Mouse (Mus musculus) mature B cell (primary cell): ENCODE measurements around the gene Rpain.

ENCODE experiments used
- in situ Hi-C: fragments of 300-500 bp; cut with MboI; formaldehyde crosslinking; loops from 2 replicates; pipeline ENCODE4 v1.14.3; 2019

Gene Rpain

GRCm38 (mm10) chr11:70969821-70970559, at the start of gene Rpain, which contains the start of gene Nup88:
Gene Rpain, plus strand, starts transcription at chr11:70970213.
Gene Nup88, minus strand, starts transcription at chr11:70969973.
- in situ Hi-C loops: no loop called here

GRCm38 (mm10) chr11:70931461-70931860, 38.6 kb upstream of the Rpain start:
- in situ Hi-C loops: no loop called here

GRCm38 (mm10) chr11:70935316-70935715, 34.7 kb upstream of the Rpain start:
- in situ Hi-C loops: no loop called here

GRCm38 (mm10) chr11:70942596-70942995, 27.4 kb upstream of the Rpain start:
- in situ Hi-C loops: no loop called here

- in situ Hi-C loops: no loop called here
Observed at GRCm38 (mm10) chr11:70943651-70944050, 26.4 kb upstream of the Rpain start.

GRCm38 (mm10) chr11:70944935-70945817, 24.8 kb upstream of the Rpain start:
- in situ Hi-C loops: no loop called here

GRCm38 (mm10) chr11:70954711-70955110, 15.3 kb upstream of the Rpain start:
- in situ Hi-C loops: no loop called here

GRCm38 (mm10) chr11:70960786-70961554, 9.0 kb upstream of the Rpain start:
- in situ Hi-C loops: no loop called here

GRCm38 (mm10) chr11:70964222-70964907, 5.6 kb upstream of the Rpain start:
- in situ Hi-C loops: no loop called here

- in situ Hi-C loops: no loop called here
Observed at GRCm38 (mm10) chr11:70969271-70969794, 680 bp upstream of the Rpain start.

GRCm38 (mm10) chr11:70970560-70971540, 837 bp downstream of the Rpain start:
- in situ Hi-C loops: no loop called here

- in situ Hi-C loops: no loop called here
Observed at GRCm38 (mm10) chr11:70972586-70972985, 2.6 kb downstream of the Rpain start.

GRCm38 (mm10) chr11:70973947-70974346, 3.9 kb downstream of the Rpain start:
- in situ Hi-C loops: no loop called here

GRCm38 (mm10) chr11:70975193-70975592, 5.2 kb downstream of the Rpain start:
- in situ Hi-C loops: no loop called here

GRCm38 (mm10) chr11:70977293-70977692, 7.3 kb downstream of the Rpain start:
- in situ Hi-C loops: no loop called here

GRCm38 (mm10) chr11:70980232-70980631, 10.2 kb downstream of the Rpain start:
- in situ Hi-C loops: no loop called here

- in situ Hi-C loops: no loop called here
Observed at GRCm38 (mm10) chr11:70980751-70981510, 10.9 kb downstream of the Rpain start.

- in situ Hi-C loops: no loop called here
Observed at GRCm38 (mm10) chr11:70982030-70982429, 12.0 kb downstream of the Rpain start.

GRCm38 (mm10) chr11:70982557-70983228, 12.7 kb downstream of the Rpain start, which contains the start of gene C1qbp:
Gene C1qbp, minus strand, starts transcription at chr11:70983026.
- in situ Hi-C loops: no loop called here
